Mouse (Mus musculus) fibroblast of lung, adult 2 months (primary cell): ENCODE data around the gene Paqr7.

Experiments
- DNase-seq: peaks from one replicate; pipeline ENCODE4 v3.0.0-alpha.2; 2011; ENCODE audit warnings: low read depth

The Paqr7 gene

DNA sequence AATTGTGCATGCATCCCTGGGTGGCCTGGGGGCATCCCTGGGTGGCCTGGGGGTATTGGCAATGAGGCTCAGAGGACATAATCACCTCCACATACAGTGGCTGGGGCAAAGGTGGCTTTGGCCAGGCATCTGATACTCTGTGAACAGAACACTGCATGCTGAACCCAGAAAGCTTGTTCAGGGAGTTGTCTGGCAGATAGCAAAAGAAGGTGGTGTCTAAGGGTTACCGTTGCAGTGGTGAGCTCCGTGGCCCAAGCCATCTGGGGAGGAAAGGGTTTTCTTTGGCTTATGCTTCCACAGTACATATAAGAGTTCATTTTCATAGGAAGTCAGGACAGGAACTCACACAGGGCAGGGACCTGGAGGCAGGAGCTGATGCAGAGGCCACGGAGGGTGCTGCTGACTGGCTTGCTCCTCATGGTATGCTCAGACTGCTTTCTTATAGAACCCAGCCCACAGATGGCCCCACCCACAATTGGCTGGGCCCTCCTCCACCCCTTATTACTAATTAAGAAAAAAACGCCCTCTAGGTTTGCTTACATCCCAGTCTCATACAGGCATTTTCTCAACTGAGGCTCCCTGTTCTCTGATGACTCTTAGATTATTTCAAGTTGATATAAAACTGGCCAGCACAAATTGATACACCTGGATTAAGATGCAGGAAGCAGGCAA lies 7.3 kb downstream of the Paqr7 start:
- no peak for DNase-seq

DNA sequence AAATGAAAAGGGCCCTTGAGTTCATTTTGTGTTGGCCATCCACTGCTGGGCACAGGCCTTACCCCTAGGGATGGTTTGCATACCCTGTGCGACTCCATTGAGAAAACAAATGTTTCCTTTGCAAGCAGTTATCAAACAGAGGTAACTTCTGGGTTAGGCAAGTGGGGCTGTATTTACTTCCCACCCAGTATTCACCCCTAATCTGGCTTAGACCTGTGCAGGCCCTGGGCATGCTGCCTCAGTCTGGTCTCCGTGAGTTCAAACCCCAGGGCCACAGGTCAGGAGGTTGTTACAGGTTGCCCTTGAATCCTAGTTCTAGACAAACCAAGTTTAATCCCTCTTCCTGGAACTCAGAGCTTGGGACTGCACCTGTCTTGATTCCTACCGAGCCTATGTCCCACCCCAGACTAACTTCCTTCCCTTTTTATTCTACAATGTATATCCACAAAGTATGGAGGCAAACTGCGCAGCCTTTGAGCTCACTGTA lies 8.8 kb downstream of the Paqr7 start:
- no peak for DNase-seq

DNA sequence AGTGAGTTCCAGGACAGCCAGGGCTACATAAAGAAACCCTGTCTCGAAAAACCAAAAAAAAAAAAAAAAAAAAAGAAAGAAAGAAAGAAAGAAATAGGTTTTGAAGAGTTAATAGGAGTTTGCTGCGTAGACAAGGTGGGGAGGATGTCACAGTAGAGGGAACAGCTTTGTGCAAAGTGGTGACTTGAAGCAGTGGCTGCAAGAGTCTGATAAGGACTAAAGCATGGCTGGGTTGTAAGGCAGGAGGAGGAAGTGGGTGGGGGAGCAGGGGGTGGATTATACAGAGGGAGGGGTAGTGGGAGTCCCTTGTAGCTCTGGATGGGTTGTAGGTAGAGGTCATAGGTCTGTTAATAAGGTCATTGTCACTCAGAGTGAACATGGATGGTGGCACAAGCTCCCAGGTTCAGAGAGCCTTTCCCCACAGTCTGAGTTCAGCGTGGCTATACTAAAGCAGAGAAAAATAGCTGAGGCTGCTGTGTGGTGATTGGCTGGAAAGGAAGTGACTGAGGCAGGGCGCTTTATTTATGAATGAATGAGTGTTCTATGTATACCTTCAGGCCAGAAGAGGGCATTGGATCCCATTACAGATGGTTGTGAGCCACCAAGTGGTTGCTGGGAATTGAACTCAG lies 9.6 kb downstream of the Paqr7 start:
- DNase-seq = no peak

DNA sequence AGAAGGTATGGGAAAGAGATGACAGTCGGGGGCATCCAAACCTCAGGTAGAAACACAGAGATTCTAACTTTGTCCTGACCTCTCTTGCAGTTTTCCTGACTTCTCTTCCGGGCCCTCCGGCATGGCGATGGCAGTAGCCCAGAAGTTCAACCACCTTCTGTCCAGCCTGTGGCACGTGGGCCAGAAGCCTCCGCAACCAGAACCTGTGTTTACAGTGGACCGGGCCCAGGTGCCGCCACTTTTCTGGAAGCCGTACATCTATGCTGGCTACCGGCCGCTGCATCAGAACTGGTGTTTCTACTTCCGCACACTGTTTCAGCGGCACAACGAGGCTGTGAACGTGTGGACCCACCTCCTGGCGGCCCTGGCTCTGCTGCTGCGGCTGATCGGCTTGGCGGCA lies 10.2 kb downstream of the Paqr7 start:
- no peak for DNase-seq

DNA sequence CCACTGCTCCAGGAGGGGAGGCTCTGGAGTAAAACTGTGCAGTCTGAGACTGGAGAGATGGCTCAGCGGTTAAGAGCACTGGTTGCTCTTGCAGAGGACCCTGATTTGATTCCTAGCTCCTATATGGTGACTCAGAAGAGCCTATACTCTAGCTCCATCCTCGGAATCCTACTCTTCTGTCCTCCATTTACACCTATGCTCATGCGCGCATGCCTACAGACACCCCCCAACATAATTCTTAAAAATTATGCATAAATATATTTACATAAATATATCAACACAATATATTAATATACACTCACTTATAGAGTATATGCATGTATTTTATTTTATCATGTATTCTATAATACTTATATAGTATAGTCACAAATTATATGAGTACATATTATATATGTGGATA lies 13.9 kb downstream of the Paqr7 start:
- no peak for DNase-seq

DNA sequence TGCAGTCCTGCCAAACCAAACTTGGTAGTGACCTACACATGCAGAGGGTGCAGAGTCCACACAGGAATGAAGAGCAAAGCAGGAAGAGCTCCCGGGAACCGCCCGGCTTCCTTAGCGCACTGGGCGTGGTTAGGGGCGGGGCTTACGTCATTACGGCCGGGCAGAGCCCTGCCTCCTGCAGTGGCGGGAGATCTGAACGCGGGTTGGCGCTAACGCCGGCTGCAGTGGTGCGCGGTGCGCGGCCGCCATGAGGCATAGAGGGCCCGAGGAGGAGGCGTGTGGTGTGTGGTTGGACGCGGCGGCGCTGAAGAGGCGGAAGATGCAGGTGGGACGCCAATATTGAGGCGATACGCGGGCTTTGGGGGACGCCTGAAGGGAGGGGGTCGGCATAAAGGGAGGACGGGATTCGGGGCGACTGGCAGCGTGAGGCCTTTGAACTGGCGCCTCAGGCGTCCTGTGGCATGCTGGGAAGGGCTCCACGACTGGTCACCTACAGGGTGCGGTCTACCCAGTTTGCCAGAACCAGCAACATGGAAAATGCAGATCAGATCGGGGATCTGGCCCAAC lies 14.4 kb downstream of the Paqr7 start, which contains the start of gene Aunip:
Gene Aunip, plus strand, starts transcription at position 155 of the 567 bp plus-strand sequence.
- DNase-seq = peak; percentile 63

DNA sequence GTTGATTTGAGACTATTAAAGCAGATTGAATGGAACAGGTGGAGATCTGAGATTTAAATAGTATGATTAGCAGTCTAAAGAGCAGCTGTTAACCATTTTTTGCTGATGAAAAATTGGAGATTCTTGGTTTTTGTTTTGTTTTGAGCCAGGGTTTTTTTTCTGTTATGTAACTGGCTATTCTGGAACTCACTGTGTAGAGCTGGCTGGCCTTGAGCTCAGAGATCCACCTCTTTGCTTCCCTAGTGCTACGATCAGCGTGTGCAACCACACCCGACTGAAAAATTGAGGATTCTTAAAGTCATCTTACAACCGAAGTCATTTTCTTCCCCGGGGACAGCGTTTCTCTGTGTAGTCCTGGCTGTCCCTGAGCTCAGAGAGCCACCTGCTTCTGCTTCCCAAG lies 15.2 kb downstream of the Paqr7 start:
- no peak for DNase-seq

DNA sequence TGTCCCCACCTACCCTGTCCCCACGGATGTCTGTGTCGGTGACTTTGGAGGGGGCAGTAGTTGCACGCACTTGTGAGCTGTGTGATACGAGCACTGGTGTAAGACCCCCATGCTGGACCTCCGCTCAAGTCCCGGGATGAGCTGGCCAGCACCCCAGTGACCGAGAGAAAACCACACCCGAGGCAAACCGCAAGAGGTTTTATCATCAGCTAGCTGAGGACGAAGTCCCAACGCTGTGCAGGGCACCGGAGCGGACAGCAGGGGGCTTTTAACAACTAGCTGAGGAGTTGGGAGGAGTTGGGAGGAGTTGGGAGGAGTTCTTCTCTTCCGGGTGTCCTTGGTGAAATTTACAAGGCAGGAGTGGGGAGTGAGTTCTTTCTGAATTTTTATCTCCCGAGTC lies 16.3 kb downstream of the Paqr7 start:
- DNase-seq = no peak

DNA sequence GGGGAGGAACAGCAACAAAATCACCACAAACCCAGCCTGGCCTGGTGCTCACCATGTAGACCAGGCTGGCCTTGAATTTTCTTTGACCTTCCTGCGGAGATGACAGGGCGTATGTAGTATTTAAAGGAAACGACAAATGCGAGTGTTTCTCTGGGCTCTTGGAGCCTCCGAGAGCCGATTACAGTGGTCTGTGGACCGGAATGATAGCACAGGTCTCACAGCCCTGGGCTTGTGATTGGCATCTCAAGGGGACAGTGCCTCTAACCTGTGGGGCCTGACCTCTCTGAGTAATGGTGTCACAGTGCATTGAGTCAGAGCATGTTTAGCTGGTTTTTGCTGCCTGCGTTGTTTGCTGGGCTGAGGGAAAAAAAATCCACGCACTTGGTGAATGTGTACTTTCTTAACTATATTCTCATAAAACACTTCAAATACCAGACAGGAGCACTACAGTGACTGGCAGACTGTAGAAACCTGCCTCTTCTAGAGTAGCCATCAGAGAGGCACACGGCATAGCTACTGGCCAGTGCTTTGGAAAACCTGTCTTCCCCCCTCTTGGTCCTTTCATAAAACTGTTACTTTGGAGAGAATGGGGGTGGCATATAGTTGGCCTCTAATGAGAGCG lies 17.9 kb downstream of the Paqr7 start:
- DNase-seq = no peak

DNA sequence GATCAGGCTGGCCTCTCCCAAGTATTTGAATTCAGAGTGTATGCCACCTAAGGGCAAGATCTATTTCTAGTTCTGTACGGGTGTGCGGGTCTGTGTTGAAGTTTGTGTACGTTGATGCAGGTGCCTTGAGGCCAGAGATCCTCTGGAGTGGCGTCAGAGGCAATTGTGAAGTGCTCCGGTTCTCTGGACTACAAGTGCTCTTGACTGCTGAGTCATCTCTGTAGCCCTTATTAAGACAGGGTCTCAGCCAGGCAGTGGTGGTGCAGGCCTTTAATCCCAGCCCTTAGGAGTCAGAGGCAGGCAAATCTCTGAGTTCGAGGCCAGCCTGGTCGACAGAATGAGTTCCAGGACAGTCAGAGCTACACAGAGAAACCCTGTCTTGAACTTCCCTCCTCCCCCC lies 19.1 kb downstream of the Paqr7 start:
- DNase-seq = no peak

DNA sequence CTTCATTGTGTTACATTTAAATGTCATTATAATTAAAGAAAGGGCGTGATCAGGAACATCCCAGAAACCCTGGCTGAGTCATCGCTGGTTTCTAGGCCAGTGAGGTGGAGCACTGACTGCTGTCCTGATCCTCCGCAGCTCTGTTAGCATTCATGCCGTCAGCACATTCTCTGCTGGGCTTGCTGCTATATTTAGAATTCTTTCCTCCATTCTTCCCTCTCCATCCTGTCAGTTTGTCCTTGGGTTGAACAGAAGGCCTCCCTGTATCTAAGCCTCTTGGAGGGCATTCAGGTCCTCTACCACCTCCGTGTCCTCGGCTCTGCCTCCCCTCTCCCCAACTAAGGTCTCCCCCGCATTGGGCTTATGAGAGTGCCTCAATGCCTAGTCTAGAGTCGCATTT lies 20.5 kb downstream of the Paqr7 start:
- no peak for DNase-seq

DNA sequence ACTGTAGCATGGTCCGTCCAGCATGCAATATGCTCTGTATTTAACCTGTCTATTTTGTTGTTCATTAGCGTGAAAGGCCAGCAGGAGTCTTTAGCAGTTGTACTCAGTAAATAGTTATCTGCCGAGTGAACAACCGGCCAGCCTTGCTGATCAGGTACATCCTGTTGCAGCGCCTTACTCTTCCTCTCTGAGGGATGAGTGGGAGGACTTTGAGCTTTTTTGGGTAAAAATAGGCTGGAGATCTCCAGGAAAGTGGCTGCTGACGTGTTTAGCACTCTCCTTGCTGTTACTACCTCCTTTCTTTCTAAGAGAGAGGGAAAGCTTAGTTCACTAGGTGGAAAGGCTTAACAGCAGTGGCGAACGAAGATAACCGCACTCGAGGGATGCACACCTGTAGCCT lies 21.2 kb downstream of the Paqr7 start:
- DNase-seq = no peak

DNA sequence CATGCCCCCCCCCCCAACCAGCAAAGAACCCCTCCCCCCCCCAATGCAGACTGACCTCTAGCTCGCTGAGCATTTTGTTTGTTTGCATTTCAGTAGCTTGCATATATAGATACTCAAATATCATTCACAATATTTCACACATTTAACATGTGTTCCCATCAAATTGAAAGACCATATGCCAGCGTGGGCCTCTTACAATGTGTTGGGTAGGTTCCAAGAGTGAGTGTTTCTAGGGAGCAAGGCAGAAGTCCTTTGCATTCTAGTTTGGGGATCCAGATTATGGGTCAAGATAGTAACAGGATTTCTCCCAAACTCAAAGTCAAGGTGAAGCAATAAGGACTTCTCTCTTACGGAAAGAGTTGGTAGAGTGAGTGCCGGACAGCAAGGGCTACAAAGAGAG lies 22.0 kb downstream of the Paqr7 start:
- DNase-seq = no peak

DNA sequence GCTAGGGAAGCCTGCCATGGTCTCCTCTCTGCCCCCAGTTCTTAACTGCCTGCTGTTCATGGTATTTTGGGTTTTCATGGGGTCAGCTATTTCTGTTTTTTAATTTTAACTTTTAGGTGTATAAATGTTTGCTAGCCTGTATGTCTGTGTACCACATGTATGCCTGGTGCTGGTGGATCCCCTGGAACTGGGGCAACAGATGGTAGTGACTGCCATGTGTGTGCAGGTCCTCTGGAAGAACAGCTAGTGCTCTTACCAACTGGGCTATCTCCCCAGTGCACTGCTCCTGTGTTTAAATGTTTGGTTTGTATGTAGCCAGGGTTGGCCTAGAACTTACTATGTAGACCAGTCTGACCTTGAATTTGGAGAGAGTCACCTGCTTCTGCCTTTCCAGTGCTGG lies 22.8 kb downstream of the Paqr7 start:
- no peak for DNase-seq

DNA sequence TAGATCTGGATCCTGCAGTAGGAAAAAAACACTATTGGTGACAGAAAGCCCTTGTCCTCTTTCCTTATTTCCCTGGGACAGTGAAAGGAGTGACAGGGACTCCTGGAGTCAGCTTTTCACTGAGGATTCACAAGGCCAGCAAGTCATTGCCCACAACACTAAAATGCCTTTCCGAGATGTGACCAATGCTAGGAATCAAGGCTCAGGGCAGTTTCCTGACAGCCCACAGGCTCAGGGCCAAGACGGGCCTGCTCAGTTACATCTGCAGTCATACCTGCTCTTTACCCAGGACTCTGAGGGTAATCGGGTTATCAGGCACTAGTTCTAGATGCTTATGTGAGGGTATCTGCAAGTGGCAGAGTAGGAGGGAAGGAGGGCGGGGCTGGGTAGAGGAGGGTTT lies 26.9 kb downstream of the Paqr7 start:
- no peak for DNase-seq

DNA sequence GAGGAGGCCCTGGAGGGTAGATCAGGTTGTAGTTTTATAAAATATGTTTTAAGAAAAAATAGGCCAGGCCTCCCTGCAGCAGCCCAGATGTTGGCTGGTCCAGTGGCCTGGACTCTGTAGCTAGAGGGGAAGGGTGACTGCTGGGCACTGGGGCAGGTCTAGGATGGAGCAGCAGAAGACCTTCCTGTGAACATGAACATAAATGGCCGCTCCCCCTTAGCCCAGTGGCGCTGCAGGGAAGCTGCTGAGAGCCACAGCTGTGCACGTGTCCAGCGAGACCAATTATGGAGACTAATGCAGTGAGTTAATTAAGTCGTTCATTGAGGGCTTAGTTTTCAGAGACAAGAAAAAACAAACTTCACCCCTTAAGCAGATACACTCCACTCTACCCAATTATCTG lies 29.3 kb downstream of the Paqr7 start:
- no peak for DNase-seq

DNA sequence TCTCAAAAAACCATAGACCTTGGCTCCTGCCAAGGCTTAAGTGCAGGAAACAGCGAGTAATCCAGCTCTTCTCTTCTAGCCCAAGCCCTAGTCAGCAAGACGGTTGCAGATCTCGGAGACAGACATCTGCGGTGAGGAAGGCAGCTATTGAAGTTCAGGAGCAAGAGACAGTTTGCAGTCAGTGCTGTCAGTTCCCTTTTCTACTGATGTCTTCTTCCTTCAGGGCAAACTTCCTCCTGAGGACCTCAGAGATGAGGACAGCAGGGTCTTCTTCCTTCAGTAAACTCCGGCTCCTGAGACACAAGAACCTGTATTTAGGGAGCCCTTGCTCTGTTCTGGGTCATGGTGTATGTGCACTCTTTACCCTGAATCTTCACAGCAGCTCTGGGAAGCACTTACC lies 29.7 kb downstream of the Paqr7 start:
- no peak for DNase-seq

DNA sequence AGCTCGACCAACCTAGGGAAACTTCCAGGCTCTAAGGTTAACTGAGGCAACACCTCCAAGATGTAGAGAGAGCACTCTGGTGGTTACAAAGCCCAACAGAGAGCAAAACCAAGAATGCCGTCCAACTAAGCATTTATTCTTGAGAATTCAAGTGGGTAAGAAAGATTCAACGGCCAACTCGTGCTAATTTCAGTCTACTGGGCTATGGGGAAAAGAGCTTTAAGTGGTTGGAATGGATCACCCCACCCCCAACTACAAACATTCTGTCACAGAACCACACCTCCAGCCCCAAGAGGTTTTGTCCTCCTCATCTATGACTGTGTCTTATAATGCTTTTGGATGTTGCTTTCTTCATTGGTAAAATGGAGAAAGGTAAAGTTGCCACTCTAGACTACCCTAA lies 36.4 kb downstream of the Paqr7 start:
- no peak for DNase-seq

DNA sequence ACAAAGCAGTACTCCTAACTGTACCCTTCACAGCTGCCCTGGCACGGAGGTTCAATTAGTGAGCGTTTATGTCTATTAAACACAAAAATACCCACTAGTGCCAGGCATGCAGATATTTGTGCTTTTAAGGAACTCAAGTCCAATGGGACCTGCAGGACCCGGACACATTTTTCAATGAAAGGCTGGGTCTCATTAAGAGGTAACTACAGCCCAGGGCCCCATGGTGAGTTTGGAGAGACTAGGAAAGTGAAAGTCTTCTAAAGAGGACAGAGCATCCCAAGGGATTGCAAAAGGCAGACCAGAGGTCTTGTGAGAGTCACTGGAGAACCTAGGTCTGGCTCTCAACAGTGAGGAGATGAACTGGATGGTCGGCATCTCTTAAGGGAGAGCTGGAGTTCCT lies 36.9 kb downstream of the Paqr7 start:
- no peak for DNase-seq

DNA sequence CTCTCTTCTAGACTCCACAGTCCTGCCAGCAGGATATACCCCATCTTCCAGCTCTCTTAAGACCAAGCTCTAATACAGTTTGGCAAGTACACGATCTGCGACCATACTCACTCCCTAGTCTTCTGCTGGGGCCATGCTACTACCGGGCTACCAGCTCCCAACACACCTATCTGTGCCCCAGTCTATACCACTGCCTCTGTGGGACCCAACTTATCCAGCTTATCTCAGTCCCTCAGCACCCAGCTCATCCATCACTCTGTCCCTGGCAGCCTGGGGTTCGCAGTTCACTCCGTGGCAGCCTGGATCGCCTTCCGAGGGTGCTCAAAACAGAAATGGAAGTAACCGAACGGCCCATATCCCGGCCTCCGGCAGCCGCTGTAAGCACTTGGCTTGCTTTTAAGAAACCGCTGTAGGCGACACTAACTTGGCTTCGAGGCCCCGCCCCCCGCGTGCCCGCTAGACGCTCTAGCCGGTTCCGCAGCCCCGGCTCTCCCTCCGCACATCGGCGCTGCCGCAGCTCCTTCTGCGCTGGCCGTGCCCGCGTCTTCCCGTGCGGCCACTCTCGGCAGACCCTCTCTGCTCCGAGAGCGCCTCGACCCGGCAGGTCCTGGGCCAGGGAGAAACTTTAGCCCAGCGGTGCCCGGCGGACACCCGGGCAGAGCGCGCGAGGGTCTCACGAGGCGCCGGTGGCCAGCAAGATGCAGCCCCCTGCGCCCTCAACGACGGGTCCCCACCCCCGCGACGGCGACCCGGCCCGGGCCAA lies 37.8 kb downstream of the Paqr7 start:
- DNase-seq = no peak

DNA sequence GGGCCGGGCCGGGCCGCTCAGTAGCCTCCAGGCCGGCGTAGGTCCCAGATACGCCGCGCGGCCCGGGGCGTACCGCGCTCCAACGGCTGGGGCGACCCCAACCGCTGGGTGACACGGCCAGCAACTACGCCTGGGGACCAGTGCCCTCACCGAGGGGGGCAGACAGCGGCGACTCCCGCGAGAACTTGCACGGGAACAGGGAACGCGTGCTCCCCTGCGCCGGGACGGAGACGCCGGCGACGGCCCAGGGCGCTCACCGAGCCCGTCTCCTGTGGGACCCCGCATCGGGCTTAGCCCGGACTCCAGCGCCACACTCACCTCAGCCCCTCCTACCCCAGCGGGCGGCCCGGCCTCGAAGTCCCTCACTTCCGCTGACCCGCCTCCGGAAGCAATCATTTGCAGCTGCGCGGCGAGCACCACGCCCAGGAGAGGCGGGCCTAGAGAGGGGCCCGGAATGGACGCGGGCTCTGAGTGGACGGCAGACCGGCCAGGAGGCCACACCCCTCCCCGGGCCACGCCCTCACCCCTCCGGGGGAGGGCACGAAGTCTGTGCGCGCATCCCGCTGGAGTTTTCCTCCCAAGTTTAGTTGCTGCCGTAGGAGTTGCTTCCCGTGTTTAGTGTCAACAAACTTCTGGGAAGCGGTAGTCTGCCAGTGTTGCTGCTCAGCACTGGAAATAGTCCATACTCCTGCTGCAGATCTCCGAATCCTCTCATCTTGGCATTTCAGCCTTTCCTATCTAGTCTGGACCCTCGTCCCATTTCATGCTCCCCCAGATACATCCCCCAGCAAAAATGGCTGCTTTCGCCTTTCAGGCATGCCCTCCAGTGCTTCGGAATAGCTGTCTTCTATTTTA lies 38.7 kb downstream of the Paqr7 start, which contains the start of gene Mtfr1l:
Gene Mtfr1l, minus strand, starts transcription at position 456 of the 855 bp plus-strand sequence.
- peak; percentile 94 for DNase-seq
